Mouse (Mus musculus) CD8-positive naive resting alpha-beta T cell, adult 2 months (primary cell): ENCODE measurements around the gene Tmem147.

Experiments
- DNase-seq, 2 experiments: peaks; one replicate each; pipeline ENCODE4 v3.0.0; 2022; ENCODE audit warnings: low read depth in 2 of 2, low spot score in 2 of 2

Tmem147 gene

GRCm38 (mm10) chr7:30728739-30729395, 473 bp downstream of the Tmem147 start:
- DNase-seq = no peak

- DNase-seq = no peak
Measured at GRCm38 (mm10) chr7:30728214-30728613, 1.1 kb downstream of the Tmem147 start.

- no peak for DNase-seq
Measured at GRCm38 (mm10) chr7:30723274-30723953, 5.9 kb downstream of the Tmem147 start.

GRCm38 (mm10) chr7:30721286-30721685, 8.1 kb downstream of the Tmem147 start:
- DNase-seq = no peak

GRCm38 (mm10) chr7:30719669-30720068, 9.7 kb downstream of the Tmem147 start:
- DNase-seq = no peak

- DNase-seq = no peak
Measured at GRCm38 (mm10) chr7:30717716-30718046, 11.7 kb downstream of the Tmem147 start.

- peak; percentile 33 to 61 for DNase-seq
Measured at GRCm38 (mm10) chr7:30717006-30717715, 12.2 kb downstream of the Tmem147 start.

GRCm38 (mm10) chr7:30711942-30712341, 17.4 kb downstream of the Tmem147 start, which contains the start of gene Atp4a:
TSS of gene Atp4a (plus strand) at chr7:30712209.
- no peak for DNase-seq

- DNase-seq = no peak
Measured at GRCm38 (mm10) chr7:30707441-30707840, 21.9 kb downstream of the Tmem147 start.

- DNase-seq = no peak
Measured at GRCm38 (mm10) chr7:30706214-30706882, 23.0 kb downstream of the Tmem147 start.

GRCm38 (mm10) chr7:30698589-30698988, 30.8 kb downstream of the Tmem147 start, which contains the start of gene 2200002J24Rik:
TSS of gene 2200002J24Rik (plus strand) at chr7:30698926.
- DNase-seq = no peak

- no peak for DNase-seq
Measured at GRCm38 (mm10) chr7:30698101-30698500, 31.2 kb downstream of the Tmem147 start.

- DNase-seq = no peak
Measured at GRCm38 (mm10) chr7:30688325-30688724, 41.0 kb downstream of the Tmem147 start.

GRCm38 (mm10) chr7:30683425-30683824, 45.9 kb downstream of the Tmem147 start:
- DNase-seq = no peak

GRCm38 (mm10) chr7:30681897-30682296, 47.4 kb downstream of the Tmem147 start:
- DNase-seq = no peak

- DNase-seq = no peak
Measured at GRCm38 (mm10) chr7:30678263-30678975, 50.9 kb downstream of the Tmem147 start.
